Mouse (Mus musculus): ENCODE measurements around the gene Tmco1. TPM values are rescaled to one million over a fixed set of nuclear protein-coding genes. Genes with fewer than 3 reads are reported as not detected.

Gene Tmco1
- polyA plus RNA-seq, 1 experiment from 2014 or later: 153 TPM

- DNase-seq (ENCODE audit: low read depth, low spot score) (no peak), ATAC-seq (no peak)
- TF ChIP-seq CTCF (IDR thresholded peaks at IDR 0.05): no peak
- no peaks in the 10 kb centered on the region for H3K27me3 ChIP-seq
- in situ Hi-C loops (cut with MboI; ENCODE audit: low pct_unique_long_range_greater_than_20kb): no loop called here
- ChIA-PET CTCF (interaction anchor here (0.9 to 1.3 kb wide), 3 partner anchors 20 to 58 kb away, joined by 3 to 4 read pairs (median 3); no protein-coding TSS in a partner anchor), POLR2A (interaction anchor here (0.6 to 1.0 kb wide), 3 partner anchors 13 to 37 kb away, joined by 3 read pairs; no protein-coding TSS in a partner anchor)
Observed at GRCm38 (mm10) chr1:167282768-167283167, 25.4 kb upstream of the Tmco1 start.

GRCm38 (mm10) chr1:167283441-167284257 is 24.5 kb upstream of the Tmco1 start:
- peak; percentile 40 for ATAC-seq

GRCm38 (mm10) chr1:167284258-167284836 is 23.8 kb upstream of the Tmco1 start:
- H3K27me3 ChIP-seq: no peaks in the 10 kb centered on the region
- ChIA-PET POLR2A (interaction anchor here (0.5 to 1.4 kb wide), 4 partner anchors 19 to 63 kb away, joined by 3 to 11 read pairs (median 5); no protein-coding TSS in a partner anchor), CTCF (interaction anchor here (1.3 kb wide), 1 partner anchor 59 kb away, joined by 4 read pairs; no protein-coding TSS in a partner anchor)
- in situ Hi-C loops (cut with MboI; ENCODE audit: low pct_unique_long_range_greater_than_20kb): no loop called here
- TF ChIP-seq CTCF (IDR thresholded peaks at IDR 0.05): no peak
- ATAC-seq: peak; percentile 63
- DNase-seq (ENCODE audit: low read depth, low spot score): no peak

More at GRCm38 (mm10) chr1:167283441-167284257, 24.5 kb upstream of the Tmco1 start:
- no peak for DNase-seq (ENCODE audit: low read depth, low spot score)
- ChIA-PET CTCF (interaction anchor here (0.9 to 1.3 kb wide), 2 partner anchors 21 to 58 kb away, joined by 3 to 4 read pairs; no protein-coding TSS in a partner anchor), POLR2A (interaction anchor here (0.5 to 1.3 kb wide), 8 partner anchors 12 to 54 kb away, joined by 3 to 11 read pairs (median 3); no protein-coding TSS in a partner anchor)
- in situ Hi-C loops (cut with MboI; ENCODE audit: low pct_unique_long_range_greater_than_20kb): no loop called here
- H3K27me3 ChIP-seq: no peaks in the 10 kb centered on the region
- TF ChIP-seq CTCF (IDR thresholded peaks at IDR 0.05): no peak

GRCm38 (mm10) chr1:167284837-167285319 is 23.3 kb upstream of the Tmco1 start:
- ATAC-seq (peak; percentile 93), DNase-seq (ENCODE audit: low read depth, low spot score) (no peak)
- in situ Hi-C loops (cut with MboI; ENCODE audit: low pct_unique_long_range_greater_than_20kb): no loop called here
- CTCF ChIA-PET: interaction anchor here (0.9 kb wide), 1 partner anchor 13 kb away, joined by 3 read pairs; no protein-coding TSS in a partner anchor
- TF ChIP-seq CTCF (IDR thresholded peaks at IDR 0.05): no peak
- no peaks in the 10 kb centered on the region for H3K27me3 ChIP-seq
- POLR2A ChIA-PET: interaction anchor here (1.4 kb wide), 1 partner anchor 64 kb away, joined by 7 read pairs; no protein-coding TSS in a partner anchor

- TF ChIP-seq CTCF (IDR thresholded peaks at IDR 0.05): no peak
- in situ Hi-C loops (cut with MboI; ENCODE audit: low pct_unique_long_range_greater_than_20kb): no loop called here
- DNase-seq (ENCODE audit: low read depth, low spot score): no peak
- no peaks in the 10 kb centered on the region for H3K27me3 ChIP-seq
- no peak for ATAC-seq
- POLR2A ChIA-PET: interaction anchor here (1.4 kb wide), 1 partner anchor 64 kb away, joined by 7 read pairs; no protein-coding TSS in a partner anchor
- CTCF ChIA-PET: interaction anchor here (0.9 kb wide), 1 partner anchor 13 kb away, joined by 3 read pairs; no protein-coding TSS in a partner anchor
Observed at GRCm38 (mm10) chr1:167285320-167285355, 23.0 kb upstream of the Tmco1 start, which contains the start of gene Uck2. Gene Uck2, minus strand, starts transcription at chr1:167285320.

GRCm38 (mm10) chr1:167285356-167285755 is 22.8 kb upstream of the Tmco1 start:
- TF ChIP-seq CTCF (IDR thresholded peaks at IDR 0.05): no peak
- no peak for ATAC-seq
- in situ Hi-C loops (cut with MboI; ENCODE audit: low pct_unique_long_range_greater_than_20kb): no loop called here
- DNase-seq (ENCODE audit: low read depth, low spot score): no peak
- ChIA-PET CTCF (interaction anchor here (0.9 kb wide), 1 partner anchor 13 kb away, joined by 3 read pairs; no protein-coding TSS in a partner anchor), POLR2A (interaction anchor here (1.4 kb wide), 1 partner anchor 64 kb away, joined by 7 read pairs; no protein-coding TSS in a partner anchor)
- H3K27me3 ChIP-seq: no peaks in the 10 kb centered on the region

- CTCF ChIA-PET: interaction anchor here (1.8 kb wide), 1 partner anchor 12 kb away, joined by 4 read pairs; no protein-coding TSS in a partner anchor
- in situ Hi-C loops (cut with MboI; ENCODE audit: low pct_unique_long_range_greater_than_20kb): no loop called here
- POLR2A ChIA-PET: no interaction called here
- ATAC-seq: no peak
- no peak for DNase-seq (ENCODE audit: low read depth, low spot score)
- no peaks in the 10 kb centered on the region for H3K27me3 ChIP-seq
- TF ChIP-seq CTCF (IDR thresholded peaks at IDR 0.05): no peak
Observed at GRCm38 (mm10) chr1:167287156-167287555, 21.0 kb upstream of the Tmco1 start.

- POLR2A ChIA-PET: no interaction called here
- no peak for TF ChIP-seq CTCF (IDR thresholded peaks at IDR 0.05)
- no peaks in the 10 kb centered on the region for H3K27me3 ChIP-seq
- in situ Hi-C loops (cut with MboI; ENCODE audit: low pct_unique_long_range_greater_than_20kb): no loop called here
- ATAC-seq (no peak), DNase-seq (ENCODE audit: low read depth, low spot score) (no peak)
- CTCF ChIA-PET: interaction anchor here (1.6 to 1.8 kb wide), 2 partner anchors 11 to 13 kb away, joined by 4 read pairs; no protein-coding TSS in a partner anchor
Observed at GRCm38 (mm10) chr1:167288665-167289538, 19.3 kb upstream of the Tmco1 start.

GRCm38 (mm10) chr1:167289567-167290262 is 18.5 kb upstream of the Tmco1 start:
- in situ Hi-C loops (cut with MboI; ENCODE audit: low pct_unique_long_range_greater_than_20kb): no loop called here
- H3K27me3 ChIP-seq: no peaks in the 10 kb centered on the region
- ChIA-PET CTCF (interaction anchor here (1.6 kb wide), 1 partner anchor 10 kb away, joined by 4 read pairs; no protein-coding TSS in a partner anchor), POLR2A (interaction anchor here (1.4 kb wide), 1 partner anchor 17 kb away, joined by 3 read pairs; no protein-coding TSS in a partner anchor)
- ATAC-seq: no peak
- no peak for DNase-seq (ENCODE audit: low read depth, low spot score)
- no peak for TF ChIP-seq CTCF (IDR thresholded peaks at IDR 0.05)

Data from Patski (cell line).